Mouse (Mus musculus): ENCODE data around the gene Tgfb1i1.

GRCm38 (mm10) chr7:128231741-128232140 lies 14.9 kb upstream of the Tgfb1i1 start:
- no peak for TF ChIP-seq CTCF (IDR thresholded peaks at IDR 0.05)
- TF ChIP-seq EP300 (IDR thresholded peaks at IDR 0.05), result no peak

All from lung, postnatal 0 days (tissue).